Mouse (Mus musculus): Measurements from ENCODE around the gene Mylk.

DNA sequence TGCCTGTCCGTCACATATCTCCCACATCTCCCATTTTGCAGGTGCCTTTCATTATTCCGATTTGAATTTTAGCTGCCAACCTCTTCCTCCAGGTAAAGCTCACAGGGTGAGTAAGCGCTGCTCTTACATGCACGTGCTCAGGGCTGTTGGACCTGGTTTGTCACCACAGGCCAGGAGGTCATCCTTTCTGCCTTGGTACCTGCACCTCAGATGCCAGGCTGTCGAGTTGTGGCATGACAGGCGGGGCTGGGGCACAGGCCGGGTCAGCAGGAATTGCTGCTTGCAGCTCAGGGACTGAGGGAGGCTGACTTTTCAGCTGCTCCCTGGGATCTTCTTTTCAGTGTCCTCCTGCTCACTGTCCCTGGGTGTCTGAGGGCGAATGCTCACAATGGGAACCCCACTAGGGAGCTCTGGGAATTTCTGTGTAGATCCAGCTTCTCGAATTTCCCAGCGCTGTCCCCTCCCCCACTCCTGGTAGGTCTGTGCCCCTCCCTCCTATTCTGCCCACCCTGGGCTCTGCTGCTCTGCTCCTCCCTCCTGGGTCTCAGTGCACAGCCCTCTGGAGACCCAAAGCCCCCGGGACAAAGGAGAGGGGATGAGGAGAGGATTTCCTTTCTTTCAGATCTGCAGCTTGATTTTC lies 3.2 kb downstream of the Mylk start:
- TF ChIP-seq CTCF (IDR thresholded peaks at IDR 0.05; ENCODE audit: control insufficient read depth, insufficient read depth, insufficient read length) = no peak
- no peak for TF ChIP-seq MYOG (IDR thresholded peaks at IDR 0.05; ENCODE audit: control insufficient read depth, extremely low read depth, insufficient read length)
- no peak for TF ChIP-seq MYOD1 (IDR thresholded peaks at IDR 0.05; ENCODE audit: control insufficient read depth, insufficient read length, low read depth)
